Mouse (Mus musculus) Patski (cell line): Measurements from ENCODE around the gene Adk. TPM values are rescaled to one million over a fixed set of nuclear protein-coding genes. Genes with fewer than 3 reads are reported as not detected.
"Not testable (repeated sequence)": the region's sequence is repeated elsewhere in the genome, so short reads cannot be mapped to it uniquely, and the experiment has no call there.

ENCODE experiments used
- ATAC-seq: fragments of 100-300 bp; one replicate; pipeline ENCODE4 v1.8.0; 2021
- CTCF ChIA-PET: fragments of 350-600 bp; sonication (Branson Sonifier 250); formaldehyde crosslinking; loops from one replicate; lab custom pipeline; 2022; ENCODE audit warnings: inconsistent platforms; lab: Charles Lee
- POLR2A ChIA-PET: fragments of 350-600 bp; sonication (Branson Sonifier 250); formaldehyde crosslinking; loops from one replicate; lab custom pipeline; 2022; ENCODE audit warnings: antibody characterized with exemption, inconsistent platforms; lab: Charles Lee
- DNase-seq: peaks from one replicate; pipeline ENCODE4 v3.0.0-alpha.2; 2011; ENCODE audit warnings: low read depth, low spot score
- H3K27me3 ChIP-seq: fragments of 371-371 bp; one replicate; pipeline ENCODE4 v1.5.1; 2021
- CTCF ChIP-seq: fragments of 100-300 bp; IDR thresholded peaks from one replicate; pipeline ENCODE4 v1.5.1; 2021
- in situ Hi-C: fragments of 300-500 bp; cut with MboI; formaldehyde crosslinking; loops from 3 replicates; pipeline ENCODE4 v1.11.1; 2018; ENCODE audit warnings: low pct_unique_long_range_greater_than_20kb, mixed read lengths
- polyA plus RNA-seq: library from polyadenylated mRNA; unstranded; gene quantifications from one replicate; pipeline ENCODE4 v1.2.3, GENCODE M21; 2021

Adk gene
- polyA plus RNA-seq, 1 experiment from 2014 or later = 55.1 TPM

GRCm38 (mm10) chr14:21077939-21078338, 25.6 kb downstream of the Adk start:
- in situ Hi-C loops = no loop called here
- ATAC-seq = no peak

GRCm38 (mm10) chr14:21078511-21078910, 26.1 kb downstream of the Adk start:
- ATAC-seq (no peak), DNase-seq (no peak)
- CTCF ChIA-PET = no interaction called here
- H3K27me3 ChIP-seq = no peaks in the 10 kb centered on the region
- POLR2A ChIA-PET = interaction anchor here (0.8 kb wide), 1 partner anchor 23 kb away, joined by 3 read pairs; no protein-coding TSS in a partner anchor
- no peak for TF ChIP-seq CTCF
- in situ Hi-C loops = no loop called here

More at GRCm38 (mm10) chr14:21077939-21078338, 25.6 kb downstream of the Adk start:
- no peak for DNase-seq
- no peaks in the 10 kb centered on the region for H3K27me3 ChIP-seq
- ChIA-PET CTCF (no interaction called here), POLR2A (interaction anchor here (0.8 kb wide), 1 partner anchor 34 kb away, joined by 3 read pairs; no protein-coding TSS in a partner anchor)
- no peak for TF ChIP-seq CTCF

GRCm38 (mm10) chr14:21082823-21083222, 30.4 kb downstream of the Adk start:
- in situ Hi-C loops = no loop called here
- DNase-seq (no peak), ATAC-seq (no peak)
- POLR2A ChIA-PET = no interaction called here
- CTCF ChIA-PET = no interaction called here
- no peaks in the 10 kb centered on the region for H3K27me3 ChIP-seq
- TF ChIP-seq CTCF = no peak

- peak; percentile 23 for TF ChIP-seq CTCF
- ChIA-PET CTCF (interaction anchor here (0.8 to 2.3 kb wide), 6 partner anchors 9 to 44 kb away, joined by 3 to 5 read pairs (median 3); no protein-coding TSS in a partner anchor), POLR2A (interaction anchor here (0.6 to 1.4 kb wide), 3 partner anchors 10 to 49 kb away, joined by 3 read pairs; no protein-coding TSS in a partner anchor)
- in situ Hi-C loops = no loop called here
- no peak for ATAC-seq
- H3K27me3 ChIP-seq = no peaks in the 10 kb centered on the region
- DNase-seq = no peak
Observed at GRCm38 (mm10) chr14:21085666-21086065, 33.3 kb downstream of the Adk start.

- POLR2A ChIA-PET = interaction anchor here (0.6 to 1.4 kb wide), 3 partner anchors 10 to 34 kb away, joined by 3 read pairs; no protein-coding TSS in a partner anchor
- TF ChIP-seq CTCF = no peak
- H3K27me3 ChIP-seq = no peaks in the 10 kb centered on the region
- CTCF ChIA-PET = interaction anchor here (0.8 to 2.3 kb wide), 5 partner anchors 9 to 12 kb away, joined by 3 to 5 read pairs (median 3); no protein-coding TSS in a partner anchor
- ATAC-seq (no peak), DNase-seq (peak; percentile 46)
- in situ Hi-C loops = no loop called here
Observed at GRCm38 (mm10) chr14:21086106-21086505, 33.7 kb downstream of the Adk start.

- in situ Hi-C loops = no loop called here
- ChIA-PET POLR2A (interaction anchor here (0.6 to 1.3 kb wide), 2 partner anchors 11 to 17 kb away, joined by 3 read pairs; no protein-coding TSS in a partner anchor), CTCF (interaction anchor here (1.0 to 2.3 kb wide), 5 partner anchors 10 to 44 kb away, joined by 3 to 5 read pairs (median 4); no protein-coding TSS in a partner anchor)
- no peak for DNase-seq
- TF ChIP-seq CTCF = no peak
- no peaks in the 10 kb centered on the region for H3K27me3 ChIP-seq
- ATAC-seq = no peak
Observed at GRCm38 (mm10) chr14:21086827-21087351, 34.5 kb downstream of the Adk start.

- in situ Hi-C loops = no loop called here
- DNase-seq (no peak), ATAC-seq (no peak)
Observed at GRCm38 (mm10) chr14:21087390-21088060, 35.2 kb downstream of the Adk start.

GRCm38 (mm10) chr14:21088731-21089130, 36.4 kb downstream of the Adk start:
- TF ChIP-seq CTCF = no peak
- CTCF ChIA-PET = no interaction called here
- in situ Hi-C loops = no loop called here
- no peak for DNase-seq
- no peak for ATAC-seq
- no peaks in the 10 kb centered on the region for H3K27me3 ChIP-seq
- POLR2A ChIA-PET = no interaction called here

More at GRCm38 (mm10) chr14:21087390-21088060, 35.2 kb downstream of the Adk start:
- no peak for TF ChIP-seq CTCF
- ChIA-PET POLR2A (interaction anchor here (1.3 kb wide), 1 partner anchor 12 kb away, joined by 3 read pairs; no protein-coding TSS in a partner anchor), CTCF (interaction anchor here (1.0 to 2.3 kb wide), 4 partner anchors 9 to 45 kb away, joined by 3 to 5 read pairs (median 4); no protein-coding TSS in a partner anchor)
- H3K27me3 ChIP-seq = no peaks in the 10 kb centered on the region

GRCm38 (mm10) chr14:21090400-21090799, 38.0 kb downstream of the Adk start:
- DNase-seq = no peak
- CTCF ChIA-PET = interaction anchor here (1.1 kb wide), 1 partner anchor 34 kb away, joined by 3 read pairs; no protein-coding TSS in a partner anchor
- POLR2A ChIA-PET = no interaction called here
- in situ Hi-C loops = no loop called here
- no peaks in the 10 kb centered on the region for H3K27me3 ChIP-seq
- TF ChIP-seq CTCF = no peak
- ATAC-seq = no peak

GRCm38 (mm10) chr14:21090930-21091486, 38.6 kb downstream of the Adk start:
- TF ChIP-seq CTCF = no peak
- in situ Hi-C loops = no loop called here
- no peak for DNase-seq
- H3K27me3 ChIP-seq = no peaks in the 10 kb centered on the region
- CTCF ChIA-PET = interaction anchor here (1.1 kb wide), 1 partner anchor 35 kb away, joined by 3 read pairs; no protein-coding TSS in a partner anchor
- POLR2A ChIA-PET = interaction anchor here (0.6 kb wide), 1 partner anchor 25 kb away, joined by 3 read pairs; no protein-coding TSS in a partner anchor
- no peak for ATAC-seq

GRCm38 (mm10) chr14:21094161-21094560, 41.8 kb downstream of the Adk start:
- ChIA-PET CTCF (interaction anchor here (1.3 kb wide), 1 partner anchor 8 kb away, joined by 3 read pairs; no protein-coding TSS in a partner anchor), POLR2A (interaction anchor here (0.7 kb wide), 1 partner anchor 32 kb away, joined by 3 read pairs; no protein-coding TSS in a partner anchor)
- ATAC-seq, DNase-seq, in situ Hi-C loops, H3K27me3 ChIP-seq: not testable (repeated sequence)
